Mouse (Mus musculus) lung, postnatal 0 days (tissue): ENCODE results near the gene Cdkl2.

Experiments
- CTCF ChIP-seq: IDR thresholded peaks from 2 replicates; pipeline ENCODE4 v1.5.1; 2016; ENCODE audit warnings: antibody characterized with exemption, mild to moderate bottlenecking
- EP300 ChIP-seq: IDR thresholded peaks from 2 replicates; pipeline ENCODE4 v1.6.1; 2016; ENCODE audit warnings: antibody characterized with exemption, mild to moderate bottlenecking, control low read depth

DNA sequence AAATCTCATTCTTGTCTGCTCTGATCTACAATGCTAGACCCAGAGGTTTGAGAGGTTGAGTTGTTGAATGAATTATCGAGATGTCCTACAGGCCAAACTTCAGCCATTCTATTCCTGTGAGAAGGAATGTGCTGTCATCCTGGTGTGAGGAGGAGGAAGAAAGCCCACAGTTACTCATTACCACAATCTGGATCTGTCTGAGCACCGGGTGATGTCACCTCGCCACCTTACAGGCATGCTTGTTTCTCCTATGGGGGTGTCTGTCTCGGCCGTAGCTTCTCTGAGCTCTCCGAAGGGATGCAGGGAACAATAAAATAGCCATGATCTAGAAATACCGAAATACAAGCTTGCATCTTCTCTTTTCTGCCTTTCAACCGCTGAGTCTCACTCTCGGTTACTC is 67.9 kb downstream of the Cdkl2 start:
- TF ChIP-seq CTCF (no peak), EP300 (no peak)
